35 mouse cellular contexts compared by ENCODE assay signal in genomic region chr19:58827656-58828055, GRCm38 (mm10). TPM values are rescaled to one million over a fixed set of nuclear protein-coding genes. Genes with fewer than 3 reads are reported as not detected.
DNase-seq lines count a peak whose midpoint lies in the region; ATAC-seq and TF ChIP-seq lines count a peak whose summit lies in the region.
"Had no signal": no experiment of that assay in that cellular context is flagged by ENCODE, and none has a peak within 500 bp of the region (broad histone marks: within the 10 kb centered on the region; RNA-seq: fewer than 3 reads in every experiment).

No protein-coding gene starts in this region.

- H3K9ac ChIP-seq in forebrain, embryonic 15.5 days (replicated peaks) = no peak overlapping the region
- 0 out of 2 replicates have a peak overlapping the region, but pooled peaks have one; percentile 11 for H3K9ac ChIP-seq in heart, postnatal 0 days (replicated peaks; ENCODE audit: low read depth, low read length)
- H3K9ac ChIP-seq: embryonic facial prominence, embryonic 13.5 days; forebrain, embryonic 12.5 days; limb, embryonic 15.5 days; liver, embryonic 13.5 days had no signal

- H3K4me1 ChIP-seq in forebrain, embryonic 15.5 days = peaks cover 36% of the 10 kb centered on the region
- H3K4me1 ChIP-seq in forebrain, embryonic 10.5 days = no peaks in the 10 kb centered on the region
- H3K4me1 ChIP-seq in heart, postnatal 0 days (ENCODE audit: control insufficient read depth, insufficient read depth) = peaks cover 22% of the 10 kb centered on the region; the same call in 1 of the 2 replicates
- H3K4me1 ChIP-seq: embryonic facial prominence, embryonic 13.5 days; limb, embryonic 15.5 days; liver, embryonic 13.5 days had no signal

- no peak for DNase-seq in forebrain, embryonic 10.5 days (ENCODE audit: extremely low spot score, low spot score)
- DNase-seq in heart, postnatal 0 days (ENCODE audit: low spot score) = no peak
- DNase-seq in heart, adult 8-10 months (ENCODE audit: low spot score) = no peak
- no peak for DNase-seq in layer of hippocampus, adult 2 months (ENCODE audit: low spot score in 2 of 2)
- DNase-seq in layer of hippocampus, postnatal 14 days (ENCODE audit: low spot score in 2 of 2) = no peak
- DNase-seq in NIH3T3 (ENCODE audit: low read depth) = peak; percentile 9
- DNase-seq: adrenal gland, adult 8-10 months; cerebellum, adult 2 months; gastrocnemius, postnatal 36 days; kidney, adult 9 months; liver, embryonic 13.5 days; lung, adult 18-20 months; midbrain, embryonic 14.5 days; right cerebral cortex, adult 18-20 months; thymus, postnatal 4 days had no signal

- H3K4me3 ChIP-seq in forebrain, embryonic 15.5 days = no peak overlapping the region
- H3K4me3 ChIP-seq in forebrain, embryonic 10.5 days = no peak overlapping the region
- no peak overlapping the region for H3K4me3 ChIP-seq in heart, postnatal 0 days (ENCODE audit: low read depth, low read length)
- no peak overlapping the region for H3K4me3 ChIP-seq in layer of hippocampus, adult 2 months
- H3K4me3 ChIP-seq: embryonic facial prominence, embryonic 13.5 days; forebrain, embryonic 12.5 days; hindbrain, embryonic 10.5 days; limb, embryonic 10.5 days; limb, embryonic 15.5 days; liver, embryonic 13.5 days had no signal

- no peak overlapping the region for H3K4me2 ChIP-seq in forebrain, embryonic 15.5 days (replicated peaks)
- H3K4me2 ChIP-seq in heart, postnatal 0 days (ENCODE audit: low read depth, low read length) = no peak overlapping the region
- H3K4me2 ChIP-seq: embryonic facial prominence, embryonic 13.5 days; forebrain, embryonic 12.5 days; heart, embryonic 11.5 days; limb, embryonic 15.5 days; liver, embryonic 13.5 days had no signal

- no peak for ATAC-seq in forebrain, embryonic 15.5 days (replicated peaks)
- ATAC-seq in heart, postnatal 0 days (ENCODE audit: insufficient read depth, low read depth) = 0 out of 2 replicates have a peak, but pooled peaks have one; percentile 18
- no peak for ATAC-seq in monocyte, adult 5-6 weeks (replicated peaks; ENCODE audit: insufficient number of reproducible peaks, low FRiP score, low TSS enrichment, poor library complexity, severe bottlenecking)
- ATAC-seq: activated CD4-positive, CD25-positive, alpha-beta regulatory T cell, adult 4 months; CD4-positive, CD25-positive, alpha-beta regulatory T cell, adult 4 months; hindbrain, postnatal 0 days; intestine, embryonic 16.5 days; lung, postnatal 0 days had no signal

- H3K36me3 ChIP-seq in forebrain, embryonic 15.5 days = peaks cover 6% of the 10 kb centered on the region; the same call in 1 of the 2 replicates
- H3K36me3 ChIP-seq in forebrain, embryonic 10.5 days (replicated peaks) = no peaks in the 10 kb centered on the region
- H3K36me3 ChIP-seq in heart, postnatal 0 days (replicated peaks; ENCODE audit: control insufficient read depth, insufficient read depth, low read length) = no peaks in the 10 kb centered on the region; the same call in 1 of the 2 replicates
- H3K36me3 ChIP-seq: limb, embryonic 10.5 days; limb, embryonic 15.5 days; liver, embryonic 13.5 days had no signal

- 52% methylated on average over 7 of the region's 7 CpGs for WGBS in forebrain, embryonic 15.5 days
- WGBS in forebrain, embryonic 10.5 days = 61% methylated on average over 7 of the region's 7 CpGs
- WGBS in heart, postnatal 0 days = 46% methylated on average over 7 of the region's 7 CpGs

- TF ChIP-seq CTCF in heart, postnatal 0 days (IDR thresholded peaks at IDR 0.05; ENCODE audit: low read depth) = peak; percentile 38
- peak; percentile 59 for TF ChIP-seq CTCF in layer of hippocampus, adult 2 months (conservative IDR thresholded peaks at IDR 0.05)

- H3K27me3 ChIP-seq in forebrain, embryonic 15.5 days = no peaks in the 10 kb centered on the region
- no peaks in the 10 kb centered on the region for H3K27me3 ChIP-seq in forebrain, embryonic 10.5 days (ENCODE audit: poor library complexity, severe bottlenecking)
- H3K27me3 ChIP-seq in heart, postnatal 0 days (ENCODE audit: control insufficient read depth, insufficient read depth, low read length) = no peaks in the 10 kb centered on the region
- H3K27me3 ChIP-seq: embryonic facial prominence, embryonic 13.5 days; forebrain, embryonic 12.5 days; limb, embryonic 15.5 days; liver, embryonic 13.5 days had no signal

- no peaks in the 10 kb centered on the region for H3K9me3 ChIP-seq in forebrain, embryonic 15.5 days
- no peaks in the 10 kb centered on the region for H3K9me3 ChIP-seq in forebrain, embryonic 10.5 days
- no peaks in the 10 kb centered on the region for H3K9me3 ChIP-seq in heart, postnatal 0 days (replicated peaks; ENCODE audit: control insufficient read depth, low read length)
- H3K9me3 ChIP-seq: embryonic facial prominence, embryonic 13.5 days; forebrain, embryonic 12.5 days; hindbrain, embryonic 10.5 days; limb, embryonic 10.5 days; limb, embryonic 15.5 days; liver, embryonic 13.5 days had no signal

- 0 out of 2 replicates have a peak overlapping the region, but pooled peaks have one; percentile 19 for H3K27ac ChIP-seq in forebrain, embryonic 15.5 days (replicated peaks)
- H3K27ac ChIP-seq in forebrain, embryonic 10.5 days = no peak overlapping the region
- no peak overlapping the region for H3K27ac ChIP-seq in heart, postnatal 0 days (ENCODE audit: low read depth)
- peak overlapping the region; percentile 92; the same call in 1 of the 2 replicates for H3K27ac ChIP-seq in layer of hippocampus, adult 2 months
- H3K27ac ChIP-seq: embryonic facial prominence, embryonic 13.5 days; forebrain, embryonic 12.5 days; hindbrain, postnatal 0 days; limb, embryonic 10.5 days; limb, embryonic 15.5 days; liver, embryonic 13.5 days had no signal

- TF ChIP-seq EP300 in heart, postnatal 0 days (IDR thresholded peaks at IDR 0.05; ENCODE audit: low read depth) = no peak

RNA-seq across cellular contexts. Expression of gene 1700019N19Rik, which starts 33.4 kb away (rescaled TPM):
- polyA plus RNA-seq in forebrain, embryonic 15.5 days (2015; fragmentation: Nextera tagmentation; extraction: Ambion mirVana) = not detected in 2 replicates
- not detected in 2 replicates for polyA plus RNA-seq in forebrain, embryonic 10.5 days (2016; fragmentation: Nextera tagmentation; extraction: Ambion mirVana)
- not detected in 2 replicates for total RNA-seq in heart, postnatal 0 days (2014; rRNA removed; ENCODE audit: low replicate concordance)
- not detected in 2 replicates for polyA plus RNA-seq in heart, postnatal 0 days (2015; fragmentation: Nextera tagmentation; extraction: Ambion mirVana)
- not detected for total RNA-seq in heart, adult 8-10 months (2022)
- under 1 TPM in 1 of 2 experiments, not detected in 1; 0.37 TPM for total RNA-seq in layer of hippocampus, adult 2 months (2021)
- under 1 TPM; 0.35 to 0.41 TPM for total RNA-seq in layer of hippocampus, postnatal 14 days (2021)
- not detected in 3 replicates for total RNA-seq in monocyte, adult 5-6 weeks (2017)
- total RNA-seq: common myeloid progenitor, adult 5-6 weeks; gastrocnemius, postnatal 36 days; heart, postnatal 10 days; hindbrain, postnatal 0 days; layer of hippocampus, postnatal 25 days; left cerebral cortex, postnatal 10 days; neutrophil, adult 5-6 weeks had no signal
- polyA plus RNA-seq: activated CD4-positive, CD25-positive, alpha-beta regulatory T cell, adult 4 months; CD4-positive, CD25-positive, alpha-beta regulatory T cell, adult 4 months; cerebellum, adult 2 months; embryonic facial prominence, embryonic 13.5 days; forebrain, embryonic 12.5 days; heart, embryonic 11.5 days; hindbrain, postnatal 0 days; intestine, embryonic 16.5 days; limb, embryonic 10.5 days; limb, embryonic 15.5 days; lung, postnatal 0 days; midbrain, embryonic 14.5 days; stomach, embryonic 14.5 days; thymus, postnatal 0 days had no signal

Comparison
In these comparisons a context has a peak if more than half of its experiments do, and no peak if none do; other contexts are left out.
1. H3K27ac ChIP-seq: peak in forebrain, embryonic 15.5 days (single experiment) and layer of hippocampus, adult 2 months (single experiment); none in forebrain, embryonic 10.5 days (single experiment) and heart, postnatal 0 days (single experiment).